Mouse (Mus musculus): Measurements from ENCODE around the gene Smim27. TPM values are rescaled to one million over a fixed set of nuclear protein-coding genes. Genes with fewer than 3 reads are reported as not detected.

The Smim27 gene
- polyA plus RNA-seq, 1 experiment from 2014 or later = 16.9 TPM

GRCm38 (mm10) chr4:40310796-40311383, 41.5 kb downstream of the Smim27 start:
- H3K9me3 ChIP-seq (ENCODE audit: control insufficient read depth, low read length) = no peaks in the 10 kb centered on the region
- no peak overlapping the region for H3K4me3 ChIP-seq (replicated peaks; ENCODE audit: low read length)
- H3K4me1 ChIP-seq (replicated peaks; ENCODE audit: control insufficient read depth, insufficient read depth, low read length) = 0 out of 2 replicates have a peak, but pooled peaks cover 3% of the 10 kb centered on the region
- no peak overlapping the region for H3K9ac ChIP-seq
- ATAC-seq (ENCODE audit: low FRiP score) = no peak; the same call in 1 of the 2 replicates
- no peak for DNase-seq (ENCODE audit: low spot score)
- no peaks in the 10 kb centered on the region for H3K27me3 ChIP-seq (ENCODE audit: control insufficient read depth, insufficient read depth, low read length)
- WGBS = 71% methylated on average over 11 of the region's 11 CpGs
- H3K27ac ChIP-seq = no peak overlapping the region
- no peak overlapping the region for H3K4me2 ChIP-seq (replicated peaks)
- H3K36me3 ChIP-seq (replicated peaks; ENCODE audit: control insufficient read depth, insufficient read depth) = no peaks in the 10 kb centered on the region

- no peaks in the 10 kb centered on the region for H3K9me3 ChIP-seq (ENCODE audit: control insufficient read depth, low read length)
- 100% methylated on average over 1 of the region's 1 CpGs for WGBS
- no peaks in the 10 kb centered on the region for H3K36me3 ChIP-seq (replicated peaks; ENCODE audit: control insufficient read depth, insufficient read depth)
- H3K27me3 ChIP-seq (ENCODE audit: control insufficient read depth, insufficient read depth, low read length) = no peaks in the 10 kb centered on the region
- no peak overlapping the region for H3K9ac ChIP-seq
- no peak overlapping the region for H3K4me2 ChIP-seq (replicated peaks)
- ATAC-seq (ENCODE audit: low FRiP score) = no peak
- no peak overlapping the region for H3K4me3 ChIP-seq (replicated peaks; ENCODE audit: low read length)
- H3K4me1 ChIP-seq (replicated peaks; ENCODE audit: control insufficient read depth, insufficient read depth, low read length) = 0 out of 2 replicates have a peak, but pooled peaks cover 3% of the 10 kb centered on the region
- no peak overlapping the region for H3K27ac ChIP-seq
- no peak for DNase-seq (ENCODE audit: low spot score)
These were observed 42.8 kb downstream of the Smim27 start for GRCm38 (mm10) chr4:40312213-40312612.

GRCm38 (mm10) chr4:40313026-40313425, 43.6 kb downstream of the Smim27 start:
- Histone ChIP-seq H3K4me3 (replicated peaks; ENCODE audit: low read length) (no peak overlapping the region), H3K4me2 (replicated peaks) (no peak overlapping the region), H3K4me1 (replicated peaks; ENCODE audit: control insufficient read depth, insufficient read depth, low read length) (0 out of 2 replicates have a peak, but pooled peaks cover 3% of the 10 kb centered on the region), H3K9ac (no peak overlapping the region), H3K27ac (no peak overlapping the region), H3K27me3 (ENCODE audit: control insufficient read depth, insufficient read depth, low read length) (no peaks in the 10 kb centered on the region), H3K9me3 (ENCODE audit: control insufficient read depth, low read length) (no peaks in the 10 kb centered on the region), H3K36me3 (replicated peaks; ENCODE audit: control insufficient read depth, insufficient read depth) (no peaks in the 10 kb centered on the region)
- no peak for DNase-seq (ENCODE audit: low spot score)
- no peak for ATAC-seq (ENCODE audit: low FRiP score)
- 81% methylated on average over 6 of the region's 6 CpGs for WGBS

GRCm38 (mm10) chr4:40317404-40317803, 48.0 kb downstream of the Smim27 start:
- DNase-seq (ENCODE audit: low spot score) (no peak), ATAC-seq (ENCODE audit: low FRiP score) (no peak)
- no peaks in the 10 kb centered on the region for H3K36me3 ChIP-seq (replicated peaks; ENCODE audit: control insufficient read depth, insufficient read depth)
- H3K27ac ChIP-seq = no peak overlapping the region
- no peaks in the 10 kb centered on the region for H3K27me3 ChIP-seq (ENCODE audit: control insufficient read depth, insufficient read depth, low read length)
- 69% methylated on average over 3 of the region's 3 CpGs for WGBS
- no peaks in the 10 kb centered on the region for H3K9me3 ChIP-seq (ENCODE audit: control insufficient read depth, low read length)
- no peak overlapping the region for H3K4me2 ChIP-seq (replicated peaks)
- H3K4me1 ChIP-seq (replicated peaks; ENCODE audit: control insufficient read depth, insufficient read depth, low read length) = no peaks in the 10 kb centered on the region
- no peak overlapping the region for H3K4me3 ChIP-seq (replicated peaks; ENCODE audit: low read length)
- no peak overlapping the region for H3K9ac ChIP-seq

Other genes starting within 250 kb of the Smim27 start
- gene Aco1, start 126.5 kb upstream of the Smim27 start, polyA plus RNA-seq (2014; fragmentation: Nextera tagmentation; extraction: Ambion mirVana) = 46.0 and 49.4 TPM in 2 replicates
- 2.5 and 4.3 TPM in 2 replicates for gene Ddx58, start 29.8 kb upstream of the Smim27 start, polyA plus RNA-seq (2014; fragmentation: Nextera tagmentation; extraction: Ambion mirVana)
- 31.8 and 32.7 TPM in 2 replicates for gene Topors, start 271 bp downstream of the Smim27 start, polyA plus RNA-seq (2014; fragmentation: Nextera tagmentation; extraction: Ambion mirVana)
- 345 and 377 TPM in 2 replicates for gene Ndufb6, start 9.8 kb downstream of the Smim27 start, polyA plus RNA-seq (2014; fragmentation: Nextera tagmentation; extraction: Ambion mirVana)
- 0.67 and 1.5 TPM in 2 replicates for gene Tmem215, start 202.6 kb downstream of the Smim27 start, polyA plus RNA-seq (2014; fragmentation: Nextera tagmentation; extraction: Ambion mirVana)

Measured in hindbrain, embryonic 14.5 days (tissue).